Comparison of ENCODE assay signal across 9 mouse cellular contexts in the genomic region with DNA sequence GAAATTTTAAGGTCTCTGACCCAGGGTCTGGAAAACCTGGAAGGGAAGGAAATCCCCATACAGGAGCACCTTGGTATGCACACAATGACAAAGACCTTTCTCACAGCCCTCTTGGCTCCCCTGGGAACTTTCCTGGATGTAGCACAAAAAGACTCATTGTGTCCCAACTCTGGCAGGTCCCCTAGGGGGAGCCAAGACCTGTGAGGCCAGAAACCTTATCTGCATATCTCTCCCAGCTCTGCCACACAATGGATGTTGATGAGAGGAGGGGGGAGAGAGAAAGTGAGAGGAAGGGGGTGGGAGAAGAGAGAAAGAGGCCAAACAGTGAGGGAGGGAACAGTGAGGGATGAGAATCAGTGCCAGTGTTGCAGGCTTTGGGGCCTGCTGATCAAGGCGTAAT. TPM values are rescaled to one million over a fixed set of nuclear protein-coding genes. Genes with fewer than 3 reads are reported as not detected.
DNase-seq lines count a peak whose midpoint lies in the region; ATAC-seq and TF ChIP-seq lines count a peak whose summit lies in the region.
"Had no signal": no experiment of that assay in that cellular context is flagged by ENCODE, and none has a peak within 500 bp of the region (broad histone marks: within the 10 kb centered on the region; RNA-seq: fewer than 3 reads in every experiment).

No protein-coding gene starts in this region.

- no peak overlapping the region for H3K27ac ChIP-seq in forebrain, embryonic 16.5 days (ENCODE audit: low read length)
- H3K27ac ChIP-seq in stomach, postnatal 0 days (replicated peaks) = no peak overlapping the region
- H3K27ac ChIP-seq in intestine, embryonic 15.5 days = no peak overlapping the region
- H3K27ac ChIP-seq: embryonic facial prominence, embryonic 12.5 days had no signal

- H3K36me3 ChIP-seq in forebrain, embryonic 16.5 days (ENCODE audit: control insufficient read depth, insufficient read depth) = no peaks in the 10 kb centered on the region
- H3K36me3 ChIP-seq in stomach, postnatal 0 days (ENCODE audit: control insufficient read depth, insufficient read depth, low read length) = no peaks in the 10 kb centered on the region
- H3K36me3 ChIP-seq in intestine, embryonic 15.5 days = no peaks in the 10 kb centered on the region
- H3K36me3 ChIP-seq: embryonic facial prominence, embryonic 12.5 days had no signal

- ATAC-seq in forebrain, embryonic 16.5 days = peak; percentile 71
- ATAC-seq in stomach, postnatal 0 days (ENCODE audit: low FRiP score, low TSS enrichment) = no peak
- no peak for ATAC-seq in intestine, embryonic 15.5 days

- peaks cover 5% of the 10 kb centered on the region; the same call in 1 of the 2 replicates for H3K4me1 ChIP-seq in forebrain, embryonic 16.5 days (replicated peaks; ENCODE audit: control insufficient read depth, insufficient read depth, low read length)
- no peaks in the 10 kb centered on the region for H3K4me1 ChIP-seq in stomach, postnatal 0 days (replicated peaks; ENCODE audit: control insufficient read depth, insufficient read depth)
- H3K4me1 ChIP-seq in intestine, embryonic 15.5 days (replicated peaks) = no peaks in the 10 kb centered on the region
- H3K4me1 ChIP-seq: embryonic facial prominence, embryonic 12.5 days had no signal

- no peak for TF ChIP-seq EP300 in stomach, postnatal 0 days (optimal IDR thresholded peaks at IDR 0.05)

- no peaks in the 10 kb centered on the region for H3K9me3 ChIP-seq in forebrain, embryonic 16.5 days (ENCODE audit: control insufficient read depth, low read length)
- H3K9me3 ChIP-seq in stomach, postnatal 0 days (ENCODE audit: control insufficient read depth, low read length) = no peaks in the 10 kb centered on the region
- no peaks in the 10 kb centered on the region; the same call in 1 of the 2 replicates for H3K9me3 ChIP-seq in intestine, embryonic 15.5 days
- H3K9me3 ChIP-seq: embryonic facial prominence, embryonic 12.5 days had no signal

- no peaks in the 10 kb centered on the region for H3K27me3 ChIP-seq in forebrain, embryonic 16.5 days (replicated peaks; ENCODE audit: control insufficient read depth, insufficient read depth, low read length)
- H3K27me3 ChIP-seq in stomach, postnatal 0 days (ENCODE audit: control insufficient read depth, insufficient read depth, low read length) = no peaks in the 10 kb centered on the region
- no peaks in the 10 kb centered on the region for H3K27me3 ChIP-seq in intestine, embryonic 15.5 days (replicated peaks)
- H3K27me3 ChIP-seq: embryonic facial prominence, embryonic 12.5 days had no signal

- H3K9ac ChIP-seq in forebrain, embryonic 16.5 days (replicated peaks; ENCODE audit: low read depth, low read length) = no peak overlapping the region
- no peak overlapping the region for H3K9ac ChIP-seq in stomach, postnatal 0 days (ENCODE audit: low read length)
- no peak overlapping the region for H3K9ac ChIP-seq in intestine, embryonic 15.5 days
- H3K9ac ChIP-seq: embryonic facial prominence, embryonic 12.5 days had no signal

- no peak overlapping the region for H3K4me3 ChIP-seq in forebrain, embryonic 16.5 days (replicated peaks; ENCODE audit: low read length)
- no peak overlapping the region for H3K4me3 ChIP-seq in stomach, postnatal 0 days (ENCODE audit: low read depth, low read length)
- no peak overlapping the region for H3K4me3 ChIP-seq in intestine, embryonic 15.5 days (replicated peaks)
- H3K4me3 ChIP-seq: embryonic facial prominence, embryonic 12.5 days had no signal

- 0% methylated on average over 1 of the region's 1 CpGs for WGBS in forebrain, embryonic 16.5 days
- 65% methylated on average over 1 of the region's 1 CpGs for WGBS in stomach, postnatal 0 days
- WGBS in intestine, embryonic 15.5 days = 65% methylated on average over 1 of the region's 1 CpGs

- TF ChIP-seq CTCF in stomach, postnatal 0 days (IDR thresholded peaks at IDR 0.05; ENCODE audit: low read depth) = peak; percentile 37

- peak; percentile 24 for DNase-seq in testis, postnatal 14 days (ENCODE audit: low spot score)
- DNase-seq in testis, postnatal 10 days (ENCODE audit: low spot score) = no peak
- peak; percentile 23 for DNase-seq in kidney, postnatal 10 days
- DNase-seq in stomach, postnatal 0 days (ENCODE audit: low spot score) = no peak
- no peak for DNase-seq in liver
- no peak for DNase-seq in c-Kit-positive CD71-positive TER-119-positive erythroid progenitor cells, embryonic 14.5 days (ENCODE audit: low spot score)

- no peak overlapping the region for H3K4me2 ChIP-seq in forebrain, embryonic 16.5 days (ENCODE audit: low read length)
- H3K4me2 ChIP-seq in stomach, postnatal 0 days (replicated peaks; ENCODE audit: low read depth) = no peak overlapping the region
- H3K4me2 ChIP-seq in intestine, embryonic 15.5 days (replicated peaks) = no peak overlapping the region
- H3K4me2 ChIP-seq: embryonic facial prominence, embryonic 12.5 days had no signal

RNA-seq across cellular contexts. Expression of a gene that starts 18.9 kb away (rescaled TPM):
- polyA plus RNA-seq in forebrain, embryonic 16.5 days (2015; fragmentation: Nextera tagmentation; extraction: Ambion mirVana) = 30.9 and 33.5 TPM in 2 replicates
- 5.4 and 6.2 TPM in 2 replicates for polyA plus RNA-seq in stomach, postnatal 0 days (2015; fragmentation: Nextera tagmentation; extraction: Ambion mirVana)
- 18.0 and 18.7 TPM in 2 replicates for polyA plus RNA-seq in intestine, embryonic 15.5 days (2015; fragmentation: Nextera tagmentation; extraction: Ambion mirVana)

Comparison
In these comparisons a context has a peak if more than half of its experiments do, and no peak if none do; other contexts are left out.
1. DNase-seq: peak in testis, postnatal 14 days (single experiment) and kidney, postnatal 10 days (single experiment); none in testis, postnatal 10 days (single experiment), stomach, postnatal 0 days (single experiment), liver (single experiment) and c-Kit-positive CD71-positive TER-119-positive erythroid progenitor cells, embryonic 14.5 days (single experiment).